Mouse (Mus musculus): ENCODE measurements around the gene Clasp1. TPM values are rescaled to one million over a fixed set of nuclear protein-coding genes. Genes with fewer than 3 reads are reported as not detected.

The Clasp1 gene
- total and polyA plus RNA-seq, 3 experiments: 32.0 to 53.2 (median 42.2) TPM

DNA sequence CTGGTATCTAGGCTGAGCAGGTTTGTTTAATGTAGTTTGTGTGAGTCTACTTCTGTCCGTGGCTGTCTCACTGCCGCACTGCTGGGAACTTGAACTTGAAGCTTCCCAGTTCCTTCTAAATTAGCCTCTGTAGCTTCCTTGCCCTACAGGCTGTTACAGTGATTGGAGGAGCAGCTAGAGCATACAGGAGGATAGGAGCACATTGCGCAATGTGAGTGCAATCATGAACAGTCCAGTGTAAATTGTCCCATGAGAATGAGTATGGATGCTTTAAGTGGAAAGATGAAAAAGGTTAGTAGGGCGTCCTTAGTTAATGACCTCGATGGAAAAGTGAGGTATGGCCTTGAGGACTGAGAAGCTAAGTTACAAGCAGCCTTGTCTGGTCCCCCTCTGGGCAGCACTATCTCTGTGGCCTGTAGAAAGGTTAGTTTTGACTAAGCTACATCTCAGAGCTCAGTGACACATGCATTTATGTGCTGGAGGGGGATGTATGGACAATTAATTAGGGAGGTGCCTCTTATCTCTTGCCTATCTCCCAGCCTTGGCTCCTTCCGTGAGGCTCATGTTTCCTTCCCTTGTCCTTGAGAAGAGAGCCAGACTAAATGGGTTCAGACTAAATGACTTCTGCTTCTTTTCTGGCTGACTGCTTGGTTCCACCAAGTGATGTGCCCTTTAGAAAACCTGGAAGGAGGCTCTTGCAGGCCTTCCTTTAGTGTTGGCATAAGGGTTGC, 39.7 kb downstream of the Clasp1 start:
- no peak overlapping the region for H3K27ac ChIP-seq (ENCODE audit: insufficient read depth, low read depth)

GRCm38 (mm10) chr1:118431548-118431947, 42.7 kb downstream of the Clasp1 start:
- peaks cover 0 to 21% of the 10 kb centered on the region in 2 experiments; a peak in 1 of 4 replicates for H3K4me1 ChIP-seq (ENCODE audit: control insufficient read depth in 1 of 2, insufficient read depth in 2 of 2)
- TF ChIP-seq POLR2A (IDR thresholded peaks at IDR 0.05; ENCODE audit: low read depth, low read length) (no peak), NRF1 (IDR thresholded peaks at IDR 0.05; ENCODE audit: low read depth, low read length) (no peak), PAX5 (IDR thresholded peaks at IDR 0.05; ENCODE audit: low read length) (no peak), ZNF384 (IDR thresholded peaks at IDR 0.05; ENCODE audit: low read depth, low read length) (no peak), ZKSCAN1 (IDR thresholded peaks at IDR 0.05; ENCODE audit: borderline replicate concordance, low read depth, low read length) (no peak), ELF1 (IDR thresholded peaks at IDR 0.05; ENCODE audit: low read depth, low read length) (no peak), ETS1 (conservative IDR thresholded peaks at IDR 0.05; ENCODE audit: low read depth, low read length) (no peak), KAT2A (IDR thresholded peaks at IDR 0.05; ENCODE audit: insufficient replicate concordance, low read length) (no peak), UBTF (IDR thresholded peaks at IDR 0.05; ENCODE audit: low read depth, low read length) (no peak), GABPA (IDR thresholded peaks at IDR 0.05; ENCODE audit: insufficient replicate concordance, low read depth, low read length) (no peak), JUND (conservative IDR thresholded peaks at IDR 0.05; ENCODE audit: low read depth, low read length) (no peak), MXI1 (IDR thresholded peaks at IDR 0.05; ENCODE audit: low read depth, low read length) (no peak)
- no peak overlapping the region for H3K4me2 ChIP-seq (ENCODE audit: insufficient read depth, low read depth, poor library complexity, severe bottlenecking)
- H3K9ac ChIP-seq (ENCODE audit: insufficient read depth, low read depth): no peak overlapping the region
- dilution Hi-C loops (cut with MboI; ENCODE audit: extremely low pct_ligation_motif_present, extremely low pct_unique_long_range_greater_than_20kb, low sequenced_read_pairs) (no loop called here), in situ Hi-C loops (cut with MboI; ENCODE audit: low pct_ligation_motif_present, low pct_unique_long_range_greater_than_20kb, low sequenced_read_pairs) (no loop called here)
- peaks cover 5% of the 10 kb centered on the region for H3K9me3 ChIP-seq (replicated peaks; ENCODE audit: low read length)
- no peak overlapping the region for H3K4me3 ChIP-seq (replicated peaks in 1 of 3; ENCODE audit: low read depth in 2 of 3, low read length in 2 of 3, poor library complexity in 1 of 3)
- no peak overlapping the region for H3K27ac ChIP-seq (ENCODE audit: insufficient read depth, low read depth)
- H3K27me3 ChIP-seq (replicated peaks): no peaks in the 10 kb centered on the region
- H3K79me2 ChIP-seq (replicated peaks; ENCODE audit: control insufficient read depth, extremely low read depth, insufficient read depth, poor library complexity, severe bottlenecking): peaks cover 71% of the 10 kb centered on the region
- DNase-seq (ENCODE audit: extremely low read depth): no peak
- H3K36me3 ChIP-seq (replicated peaks in 1 of 2; ENCODE audit: control insufficient read depth in 1 of 2, insufficient read depth in 1 of 2, low read length in 1 of 2): peaks cover 21 to 79% of the 10 kb centered on the region in 2 experiments

More for the DNA sequence above, 39.7 kb downstream of the Clasp1 start:
- H3K9ac ChIP-seq (ENCODE audit: insufficient read depth, low read depth): no peak overlapping the region
- no peak overlapping the region for H3K4me3 ChIP-seq (replicated peaks in 1 of 3; ENCODE audit: low read depth in 2 of 3, low read length in 2 of 3, poor library complexity in 1 of 3)
- H3K36me3 ChIP-seq (replicated peaks in 1 of 2; ENCODE audit: control insufficient read depth in 1 of 2, insufficient read depth in 1 of 2, low read length in 1 of 2): peaks cover 22 to 84% of the 10 kb centered on the region in 2 experiments
- H3K79me2 ChIP-seq (replicated peaks; ENCODE audit: control insufficient read depth, extremely low read depth, insufficient read depth, poor library complexity, severe bottlenecking): peaks cover 65% of the 10 kb centered on the region
- peaks cover 0 to 13% of the 10 kb centered on the region in 2 experiments; a peak in 1 of 4 replicates for H3K4me1 ChIP-seq (ENCODE audit: control insufficient read depth in 1 of 2, insufficient read depth in 2 of 2)
- no peak for DNase-seq (ENCODE audit: extremely low read depth)
- no peaks in the 10 kb centered on the region for H3K27me3 ChIP-seq (replicated peaks)
- dilution Hi-C loops (cut with MboI; ENCODE audit: extremely low pct_ligation_motif_present, extremely low pct_unique_long_range_greater_than_20kb, low sequenced_read_pairs): no loop called here
- no peak overlapping the region for H3K4me2 ChIP-seq (ENCODE audit: insufficient read depth, low read depth, poor library complexity, severe bottlenecking)
- in situ Hi-C loops (cut with MboI; ENCODE audit: low pct_ligation_motif_present, low pct_unique_long_range_greater_than_20kb, low sequenced_read_pairs): no loop called here
- TF ChIP-seq NELFE (IDR thresholded peaks at IDR 0.05; ENCODE audit: low read depth, low read length): no peak
- no peak for TF ChIP-seq MYC (IDR thresholded peaks at IDR 0.05; ENCODE audit: low read depth, low read length)
- TF ChIP-seq ETS1 (conservative IDR thresholded peaks at IDR 0.05; ENCODE audit: low read depth, low read length): no peak
- no peak for TF ChIP-seq JUND (conservative IDR thresholded peaks at IDR 0.05; ENCODE audit: low read depth, low read length)
- no peak for TF ChIP-seq USF2 (conservative IDR thresholded peaks at IDR 0.05; ENCODE audit: low read depth, low read length)
- TF ChIP-seq TCF12 (IDR thresholded peaks at IDR 0.05; ENCODE audit: low read depth, low read length): no peak
- no peak for TF ChIP-seq ZC3H11A (IDR thresholded peaks at IDR 0.05; ENCODE audit: low read depth, low read length)
- TF ChIP-seq ELF1 (IDR thresholded peaks at IDR 0.05; ENCODE audit: low read depth, low read length): no peak
- TF ChIP-seq KAT2A (IDR thresholded peaks at IDR 0.05; ENCODE audit: insufficient replicate concordance, low read length): no peak
- TF ChIP-seq MAZ (IDR thresholded peaks at IDR 0.05; ENCODE audit: low read depth, low read length): no peak
- no peak for TF ChIP-seq RAD21 (IDR thresholded peaks at IDR 0.05; ENCODE audit: low read depth, low read length)
- TF ChIP-seq IRF4 (IDR thresholded peaks at IDR 0.05; ENCODE audit: low read depth, low read length): no peak
- TF ChIP-seq CTCF (conservative IDR thresholded peaks at IDR 0.05 in 1 of 2, IDR thresholded peaks at IDR 0.05 in 1 of 2; ENCODE audit: low read depth in 2 of 2, low read length in 2 of 2): no peak
- no peak for TF ChIP-seq CHD2 (IDR thresholded peaks at IDR 0.05; ENCODE audit: low read length)
- no peak for TF ChIP-seq MEF2A (IDR thresholded peaks at IDR 0.05; ENCODE audit: borderline replicate concordance, low read depth, low read length)
- peaks cover 4% of the 10 kb centered on the region for H3K9me3 ChIP-seq (replicated peaks; ENCODE audit: low read length)
